Mouse (Mus musculus) embryonic facial prominence, embryonic 10.5 days (tissue): ENCODE measurements around the gene Elane. TPM values are rescaled to one million over a fixed set of nuclear protein-coding genes. Genes with fewer than 3 reads are reported as not detected.

Experiments
- DNase-seq: peaks from one replicate; pipeline ENCODE4 v3.0.0-alpha.2; 2017; ENCODE audit warnings: low spot score
- H3K27ac ChIP-seq: fragments of 300-500 bp; sonication (generic); replicated peaks from 2 replicates; pipeline ENCODE4 v1.5.1; 2016; ENCODE audit warnings: mild to moderate bottlenecking
- H3K27me3 ChIP-seq: fragments of 300-500 bp; sonication (generic); replicated peaks from 2 replicates; pipeline ENCODE4 v1.6.1; 2016; ENCODE audit warnings: low read depth, mild to moderate bottlenecking; ENCODE audit not compliant: poor library complexity, severe bottlenecking
- H3K36me3 ChIP-seq: fragments of 300-500 bp; sonication (generic); replicated peaks from 2 replicates; pipeline ENCODE4 v1.6.1; 2016; ENCODE audit warnings: mild to moderate bottlenecking, moderate library complexity
- H3K4me1 ChIP-seq: fragments of 300-500 bp; sonication (generic); 2 replicates; pipeline ENCODE4 v1.6.1; 2016
- H3K4me3 ChIP-seq: fragments of 300-500 bp; sonication (generic); 2 replicates; pipeline ENCODE4 v1.5.1; 2016; ENCODE audit warnings: mild to moderate bottlenecking, moderate library complexity
- H3K9me3 ChIP-seq: fragments of 300-500 bp; sonication (generic); 2 replicates; pipeline ENCODE4 v1.6.1; 2016; ENCODE audit warnings: mild to moderate bottlenecking
- WGBS: fragments of 180-500 bp; shearing (Covaris S2); methylation state at CpG from one replicate; pipeline ENCODE4 v1.1.7; 2016; 5-methylcytosine and 5-hydroxymethylcytosine counted together
- polyA plus RNA-seq: library from polyadenylated mRNA; unstranded; fragments of >200 nt; fragmentation: Nextera tagmentation; extraction: Ambion mirVana; gene quantifications from 2 replicates; pipeline ENCODE4 v1.2.1, GENCODE M21; 2016

Gene Elane
- polyA plus RNA-seq, 1 experiment from 2014 or later, result 0.20 TPM

- H3K27me3 ChIP-seq, result peaks cover 40% of the 10 kb centered on the region
- H3K36me3 ChIP-seq, result peaks cover 6% of the 10 kb centered on the region
- no peak overlapping the region for H3K27ac ChIP-seq
- H3K9me3 ChIP-seq, result 0 out of 2 replicates have a peak, but pooled peaks cover 4% of the 10 kb centered on the region
- peaks cover 68% of the 10 kb centered on the region for H3K4me1 ChIP-seq
- WGBS, result 12% methylated on average over 29 of the region's 29 CpGs
- peak; percentile 93 for DNase-seq
- H3K4me3 ChIP-seq, result peak overlapping the region; percentile 79; the same call in 1 of the 2 replicates
Observed at GRCm38 (mm10) chr10:79924998-79925784, 39.1 kb downstream of the Elane start.

- Histone ChIP-seq H3K27me3 (peaks cover 33% of the 10 kb centered on the region), H3K4me3 (peak overlapping the region; percentile 79), H3K4me1 (peaks cover 68% of the 10 kb centered on the region), H3K9me3 (0 out of 2 replicates have a peak, but pooled peaks cover 4% of the 10 kb centered on the region), H3K27ac (peak overlapping the region; percentile 94), H3K36me3 (peaks cover 13% of the 10 kb centered on the region)
- 10% methylated on average over 15 of the region's 15 CpGs for WGBS
- no peak for DNase-seq
Observed at GRCm38 (mm10) chr10:79925785-79926490, 39.9 kb downstream of the Elane start.

GRCm38 (mm10) chr10:79926491-79927323 lies 40.7 kb downstream of the Elane start, which contains the start of gene Arid3a:
Gene Arid3a (plus strand): TSS chr10:79927043.
- H3K4me1 ChIP-seq, result peaks cover 68% of the 10 kb centered on the region
- peaks cover 25% of the 10 kb centered on the region for H3K27me3 ChIP-seq
- WGBS, result under 1% methylated on average over 63 of the region's 63 CpGs
- peak within 1 kb of the TSS; percentile 94 for H3K27ac ChIP-seq
- 0 out of 2 replicates have a peak, but pooled peaks cover 4% of the 10 kb centered on the region for H3K9me3 ChIP-seq
- DNase-seq, result peak; percentile 95
- peaks cover 21% of the 10 kb centered on the region for H3K36me3 ChIP-seq
- peak within 1 kb of the TSS; percentile 79 for H3K4me3 ChIP-seq

- Histone ChIP-seq H3K27me3 (peaks cover 18% of the 10 kb centered on the region), H3K4me3 (peak overlapping the region; percentile 79), H3K27ac (peak overlapping the region; percentile 94), H3K4me1 (peaks cover 73% of the 10 kb centered on the region), H3K36me3 (peaks cover 29% of the 10 kb centered on the region), H3K9me3 (0 out of 2 replicates have a peak, but pooled peaks cover 1% of the 10 kb centered on the region)
- DNase-seq, result peak; percentile 85
- under 1% methylated on average over 54 of the region's 54 CpGs for WGBS
Observed at GRCm38 (mm10) chr10:79927324-79928029, 41.4 kb downstream of the Elane start.

- H3K27me3 ChIP-seq, result peaks cover 11% of the 10 kb centered on the region
- H3K4me1 ChIP-seq, result peaks cover 79% of the 10 kb centered on the region
- DNase-seq, result peak; percentile 69
- H3K36me3 ChIP-seq, result peaks cover 36% of the 10 kb centered on the region
- H3K4me3 ChIP-seq, result peak overlapping the region; percentile 79
- WGBS, result under 1% methylated on average over 29 of the region's 29 CpGs
- no peaks in the 10 kb centered on the region for H3K9me3 ChIP-seq
- H3K27ac ChIP-seq, result peak overlapping the region; percentile 94
Observed at GRCm38 (mm10) chr10:79928030-79928694, 42.1 kb downstream of the Elane start.

DNA sequence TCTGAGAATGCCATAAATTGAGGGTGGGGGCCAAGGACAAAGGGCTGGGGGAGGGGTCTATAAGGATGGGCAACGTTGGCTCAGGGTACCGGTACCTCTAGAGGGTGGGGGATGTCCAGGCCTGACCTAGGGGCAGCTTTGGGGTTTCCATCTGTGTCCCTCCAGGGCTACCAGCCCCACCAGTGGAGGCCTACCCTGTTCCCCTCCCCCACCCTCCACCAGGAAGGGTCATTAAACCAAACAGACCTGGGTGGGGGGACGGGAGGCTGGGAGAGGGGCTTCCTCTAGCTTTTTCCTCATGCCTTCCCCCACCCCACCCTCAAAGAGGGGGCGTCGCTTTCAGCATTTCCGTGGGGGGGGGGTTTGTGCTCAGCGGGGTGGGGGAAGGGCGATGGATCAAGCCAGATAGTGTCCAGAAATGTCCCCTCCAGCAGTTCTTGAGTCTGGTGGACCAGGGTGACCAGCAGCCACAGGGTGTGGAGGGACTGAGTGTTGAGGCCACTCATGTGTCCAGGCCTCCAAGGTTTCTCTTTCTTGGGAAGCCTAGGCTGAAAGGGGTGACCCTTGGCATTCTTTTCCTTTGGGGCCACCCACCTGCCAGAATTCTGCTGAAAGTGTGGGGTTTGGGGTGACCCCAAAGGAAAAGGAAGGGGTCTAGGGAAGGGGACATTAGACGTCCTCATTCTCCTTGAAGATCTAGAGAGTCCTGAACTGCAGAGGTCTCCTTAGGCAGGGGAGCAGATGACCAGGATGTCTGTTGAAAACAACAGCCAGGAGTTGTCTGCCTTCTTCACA lies 43.1 kb downstream of the Elane start:
- H3K27ac ChIP-seq, result peak overlapping the region; percentile 94
- peak; percentile 57 for DNase-seq
- H3K4me1 ChIP-seq, result peaks cover 82% of the 10 kb centered on the region
- WGBS, result 16% methylated on average over 9 of the region's 9 CpGs
- H3K27me3 ChIP-seq, result peaks cover 1% of the 10 kb centered on the region
- H3K9me3 ChIP-seq, result no peaks in the 10 kb centered on the region
- peaks cover 45% of the 10 kb centered on the region for H3K36me3 ChIP-seq
- peak overlapping the region; percentile 79 for H3K4me3 ChIP-seq

GRCm38 (mm10) chr10:79929967-79930825 lies 44.1 kb downstream of the Elane start:
- no peak for DNase-seq
- Histone ChIP-seq H3K4me1 (peaks cover 88% of the 10 kb centered on the region), H3K4me3 (peak overlapping the region; percentile 79), H3K27me3 (no peaks in the 10 kb centered on the region), H3K27ac (peak overlapping the region; percentile 94), H3K9me3 (no peaks in the 10 kb centered on the region), H3K36me3 (peaks cover 56% of the 10 kb centered on the region)
- WGBS, result 90% methylated on average over 18 of the region's 18 CpGs

- 90% methylated on average over 16 of the region's 16 CpGs for WGBS
- DNase-seq, result no peak
- Histone ChIP-seq H3K36me3 (peaks cover 62% of the 10 kb centered on the region), H3K9me3 (no peaks in the 10 kb centered on the region), H3K27me3 (no peaks in the 10 kb centered on the region), H3K27ac (0 out of 2 replicates have a peak overlapping the region, but pooled peaks have one; percentile 24), H3K4me1 (peaks cover 84% of the 10 kb centered on the region), H3K4me3 (peak overlapping the region; percentile 42; the same call in 1 of the 2 replicates)
Observed at GRCm38 (mm10) chr10:79930826-79931186, 44.8 kb downstream of the Elane start.

DNA sequence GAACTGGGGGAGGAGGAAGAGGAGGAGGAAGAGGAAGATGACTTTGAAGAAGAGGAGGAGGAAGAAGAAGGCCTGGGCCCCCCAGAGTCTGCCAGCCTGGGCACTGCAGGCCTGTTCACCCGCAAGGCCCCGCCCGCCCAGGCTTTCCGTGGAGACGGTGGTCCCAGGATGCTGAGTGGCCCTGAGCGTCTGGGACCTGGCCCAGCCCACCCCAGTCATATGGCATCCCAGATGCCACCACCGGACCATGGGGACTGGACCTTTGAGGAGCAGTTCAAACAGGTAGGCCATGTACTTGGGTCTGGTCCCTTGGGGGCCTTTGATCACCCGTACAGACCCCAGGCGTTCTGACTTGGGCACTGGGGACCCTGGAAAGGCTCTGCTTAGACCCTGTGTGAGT lies 45.8 kb downstream of the Elane start:
- DNase-seq, result no peak
- Histone ChIP-seq H3K4me3 (peak overlapping the region; percentile 42; the same call in 1 of the 2 replicates), H3K4me1 (peaks cover 82% of the 10 kb centered on the region), H3K27ac (peak overlapping the region; percentile 79), H3K9me3 (no peaks in the 10 kb centered on the region), H3K27me3 (no peaks in the 10 kb centered on the region), H3K36me3 (peaks cover 72% of the 10 kb centered on the region)
- WGBS, result 85% methylated on average over 9 of the region's 9 CpGs

DNA sequence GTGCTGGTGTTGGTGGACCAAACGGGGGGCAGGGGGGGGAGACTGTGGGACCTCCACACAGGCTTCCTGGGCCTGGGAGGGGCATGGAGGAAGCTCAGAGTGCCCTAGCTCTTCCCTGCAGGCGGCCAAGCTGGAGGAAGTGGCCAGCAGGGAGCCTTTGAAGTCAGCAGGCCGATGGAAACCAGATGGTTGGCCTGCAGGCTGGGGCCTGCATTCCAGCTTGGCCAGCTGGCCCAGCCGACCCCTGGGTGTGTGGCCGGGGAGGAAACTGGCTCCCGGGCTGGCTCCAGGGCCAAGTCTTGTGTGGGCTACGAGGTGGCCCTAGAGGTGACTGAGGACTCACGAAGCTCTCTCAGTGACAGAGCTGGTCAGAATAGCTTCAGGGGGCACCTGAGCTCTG lies 46.7 kb downstream of the Elane start:
- Histone ChIP-seq H3K4me3 (peak overlapping the region; percentile 42), H3K9me3 (no peaks in the 10 kb centered on the region), H3K27ac (peak overlapping the region; percentile 79), H3K27me3 (no peaks in the 10 kb centered on the region), H3K4me1 (peaks cover 91% of the 10 kb centered on the region), H3K36me3 (peaks cover 81% of the 10 kb centered on the region)
- WGBS, result 15% methylated on average over 8 of the region's 8 CpGs
- DNase-seq, result peak; percentile 88
